ENCODE assay signal across 11 mouse cellular contexts in the genomic region with DNA sequence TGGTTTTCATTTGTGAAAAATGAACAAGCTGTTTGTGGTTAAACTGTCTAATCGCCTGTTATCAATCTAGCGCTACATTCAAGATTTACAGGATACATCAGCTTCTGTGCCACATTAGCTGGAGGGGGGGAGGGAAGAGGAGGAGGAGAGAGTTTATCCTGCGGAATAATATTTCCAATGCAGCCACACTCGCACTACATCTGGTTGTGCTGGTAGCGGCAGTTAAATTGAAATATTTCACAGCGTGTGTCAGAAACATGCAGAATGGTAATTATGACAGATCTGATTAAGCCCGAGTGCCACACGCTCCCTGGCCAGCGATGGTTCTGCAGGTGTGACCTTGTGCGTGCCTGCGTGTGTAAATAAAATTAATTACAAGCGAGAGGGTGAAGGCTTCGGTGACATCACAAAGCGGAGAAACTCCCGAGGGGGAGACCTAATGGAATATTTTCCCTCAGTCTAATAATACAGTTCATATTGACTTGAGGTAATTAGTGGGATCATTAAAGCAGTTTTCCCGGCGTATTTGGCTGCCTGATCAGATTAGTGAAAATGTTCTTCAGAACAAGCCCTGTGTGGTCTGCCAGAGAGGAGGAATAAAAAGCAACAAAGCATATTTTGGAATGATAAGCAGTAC.
DNase-seq lines count a peak whose midpoint lies in the region; ATAC-seq and TF ChIP-seq lines count a peak whose summit lies in the region.
"Had no signal": no experiment of that assay in that cellular context is flagged by ENCODE, and none has a peak within 500 bp of the region (broad histone marks: within the 10 kb centered on the region; RNA-seq: fewer than 3 reads in every experiment).

No protein-coding gene starts in this region.

- peak; percentile 61 for DNase-seq in heart, adult 11 months
- DNase-seq in heart, adult 2 months: no peak
- DNase-seq in induced T-regulatory cell, adult 2 months (ENCODE audit: low read depth): peak; percentile 30
- no peak for DNase-seq in ovary, postnatal 10 days (ENCODE audit: low spot score)
- DNase-seq: gastrocnemius, postnatal 36 days; kidney, postnatal 36 days had no signal

- no peak for TF ChIP-seq EP300 in heart, adult 2 months (IDR thresholded peaks at IDR 0.05; ENCODE audit: insufficient read depth, low read depth, low read length)

- no peak overlapping the region for H3K4me3 ChIP-seq in heart, adult 2 months
- H3K4me3 ChIP-seq in embryonic facial prominence, embryonic 15.5 days (replicated peaks): 0 out of 2 replicates have a peak overlapping the region, but pooled peaks have one; percentile 12
- 0 out of 2 replicates have a peak overlapping the region, but pooled peaks have one; percentile 2 for H3K4me3 ChIP-seq in neural tube, embryonic 12.5 days
- no peak overlapping the region for H3K4me3 ChIP-seq in heart, embryonic 11.5 days (ENCODE audit: low read depth, low read length)
- H3K4me3 ChIP-seq: liver, embryonic 15.5 days had no signal

- no peaks in the 10 kb centered on the region for H3K36me3 ChIP-seq in heart, adult 2 months (ENCODE audit: control insufficient read depth, insufficient read depth, low read length)
- no peaks in the 10 kb centered on the region for H3K36me3 ChIP-seq in embryonic facial prominence, embryonic 15.5 days
- 0 out of 2 replicates have a peak, but pooled peaks cover 7% of the 10 kb centered on the region for H3K36me3 ChIP-seq in neural tube, embryonic 12.5 days
- no peaks in the 10 kb centered on the region for H3K36me3 ChIP-seq in heart, embryonic 11.5 days (ENCODE audit: control insufficient read depth, insufficient read depth, low read length)
- H3K36me3 ChIP-seq: liver, embryonic 15.5 days had no signal

- H3K4me2 ChIP-seq in embryonic facial prominence, embryonic 15.5 days (replicated peaks): peak overlapping the region; percentile 29
- peak overlapping the region; percentile 43 for H3K4me2 ChIP-seq in neural tube, embryonic 12.5 days (replicated peaks)
- H3K4me2 ChIP-seq in heart, embryonic 11.5 days: no peak overlapping the region
- H3K4me2 ChIP-seq: liver, embryonic 15.5 days had no signal

- H3K27me3 ChIP-seq in heart, adult 2 months (ENCODE audit: control insufficient read depth, insufficient read depth, low read length): no peaks in the 10 kb centered on the region
- H3K27me3 ChIP-seq in embryonic facial prominence, embryonic 15.5 days: no peaks in the 10 kb centered on the region
- H3K27me3 ChIP-seq in neural tube, embryonic 12.5 days (replicated peaks): no peaks in the 10 kb centered on the region
- no peaks in the 10 kb centered on the region for H3K27me3 ChIP-seq in heart, embryonic 11.5 days (ENCODE audit: control insufficient read depth, insufficient read depth, low read length)
- H3K27me3 ChIP-seq: liver, embryonic 15.5 days had no signal

- H3K9me3 ChIP-seq in embryonic facial prominence, embryonic 15.5 days (replicated peaks): no peaks in the 10 kb centered on the region
- H3K9me3 ChIP-seq in neural tube, embryonic 12.5 days: no peaks in the 10 kb centered on the region
- no peaks in the 10 kb centered on the region for H3K9me3 ChIP-seq in heart, embryonic 11.5 days (replicated peaks; ENCODE audit: control insufficient read depth, low read length)
- H3K9me3 ChIP-seq: liver, embryonic 15.5 days had no signal

- intact Hi-C loops in heart, adult 2 months (cut with DNase I): no loop called here

- no peak for TF ChIP-seq CTCF in heart, adult 2 months (IDR thresholded peaks at IDR 0.05)

- H3K9ac ChIP-seq in heart, adult 2 months (ENCODE audit: low read depth, low read length): no peak overlapping the region
- no peak overlapping the region for H3K9ac ChIP-seq in embryonic facial prominence, embryonic 15.5 days
- H3K9ac ChIP-seq in neural tube, embryonic 12.5 days: no peak overlapping the region
- no peak overlapping the region for H3K9ac ChIP-seq in heart, embryonic 11.5 days (ENCODE audit: low read depth, low read length)
- H3K9ac ChIP-seq: liver, embryonic 15.5 days had no signal

- WGBS in heart, adult 2 months: 88% methylated on average over 17 of the region's 17 CpGs
- 23% methylated on average over 17 of the region's 17 CpGs for WGBS in embryonic facial prominence, embryonic 15.5 days
- whole genome bisulfite sequencing in neural tube, embryonic 12.5 days: 58% methylated on average over 17 of the region's 17 CpGs
- 84% methylated on average over 17 of the region's 17 CpGs for WGBS in heart, embryonic 11.5 days (ENCODE audit: insufficient replicate concordance)

- no peak overlapping the region for H3K27ac ChIP-seq in heart, adult 2 months
- no peak overlapping the region for H3K27ac ChIP-seq in embryonic facial prominence, embryonic 15.5 days (replicated peaks)
- H3K27ac ChIP-seq in neural tube, embryonic 12.5 days: no peak overlapping the region
- no peak overlapping the region for H3K27ac ChIP-seq in heart, embryonic 11.5 days (ENCODE audit: low read depth, low read length)
- H3K27ac ChIP-seq: liver, embryonic 15.5 days had no signal

- H3K79me2 ChIP-seq in heart, adult 2 months (replicated peaks; ENCODE audit: control insufficient read depth, insufficient read depth, low read length): no peaks in the 10 kb centered on the region

- H3K4me1 ChIP-seq in heart, adult 2 months (ENCODE audit: control insufficient read depth, insufficient read depth, low read length): no peaks in the 10 kb centered on the region
- peaks cover 8% of the 10 kb centered on the region for H3K4me1 ChIP-seq in embryonic facial prominence, embryonic 15.5 days
- no peaks in the 10 kb centered on the region for H3K4me1 ChIP-seq in neural tube, embryonic 12.5 days
- no peaks in the 10 kb centered on the region for H3K4me1 ChIP-seq in heart, embryonic 11.5 days (ENCODE audit: control insufficient read depth, insufficient read depth, low read length)
- H3K4me1 ChIP-seq: liver, embryonic 15.5 days had no signal

- ATAC-seq in embryonic facial prominence, embryonic 15.5 days (ENCODE audit: insufficient number of reproducible peaks, low FRiP score, low TSS enrichment, low read depth): no peak
- ATAC-seq in neural tube, embryonic 12.5 days (ENCODE audit: low FRiP score, low read depth): peak; percentile 74
- no peak; the same call in 1 of the 2 replicates for ATAC-seq in heart, embryonic 11.5 days (replicated peaks; ENCODE audit: insufficient number of reproducible peaks, low FRiP score, low TSS enrichment)
- ATAC-seq in frontal cortex, adult (ENCODE audit: low TSS enrichment): no peak

- no peak for TF ChIP-seq POLR2A in heart, adult 2 months (IDR thresholded peaks at IDR 0.05; ENCODE audit: insufficient read depth, low read depth, low read length)

Comparison
In these comparisons a context has a peak if more than half of its experiments do, and no peak if none do; other contexts are left out.
1. DNase-seq: peak in heart, adult 11 months (single experiment) and induced T-regulatory cell, adult 2 months (single experiment); none in heart, adult 2 months (0 of 2) and ovary, postnatal 10 days (single experiment).
2. H3K4me3 ChIP-seq: peak in embryonic facial prominence, embryonic 15.5 days (single experiment) and neural tube, embryonic 12.5 days (single experiment); none in heart, adult 2 months (single experiment) and heart, embryonic 11.5 days (single experiment).